Mouse (Mus musculus): ENCODE data around the gene Man1c1. TPM values are rescaled to one million over a fixed set of nuclear protein-coding genes. Genes with fewer than 3 reads are reported as not detected.
A peak's percentile ranks its signal among the peaks of the same experiment; 100 is the strongest.

Gene Man1c1
- polyA plus RNA-seq, 2 experiments = 5.1 to 9.1 TPM

- Histone ChIP-seq H3K4me2 (replicated peaks; ENCODE audit: low read depth, low read length, severe bottlenecking) (no peak overlapping the region), H3K4me1 (ENCODE audit: control insufficient read depth, insufficient read depth, low read length) (peaks cover 17% of the 10 kb centered on the region), H3K9ac (ENCODE audit: low read depth, low read length, severe bottlenecking) (no peak overlapping the region), H3K4me3 (replicated peaks; ENCODE audit: low read length) (no peak overlapping the region), H3K27ac (replicated peaks; ENCODE audit: low read depth, low read length) (no peak overlapping the region), H3K27me3 (ENCODE audit: control insufficient read depth, insufficient read depth, low read length) (no peaks in the 10 kb centered on the region), H3K9me3 (ENCODE audit: control insufficient read depth, low read length) (no peaks in the 10 kb centered on the region), H3K36me3 (ENCODE audit: control insufficient read depth, insufficient read depth, low read length) (no peaks in the 10 kb centered on the region)
- ATAC-seq (ENCODE audit: low FRiP score, low read depth) = no peak
- WGBS = 75% methylated on average over 3 of the region's 3 CpGs
- DNase-seq (ENCODE audit: low spot score) = no peak
- TF ChIP-seq POLR2A (IDR thresholded peaks at IDR 0.05; ENCODE audit: borderline replicate concordance, extremely low read depth, insufficient read depth, insufficient read length) = no peak
Observed at GRCm38 (mm10) chr4:134583513-134583912, 120.6 kb downstream of the Man1c1 start.

- Histone ChIP-seq H3K36me3 (ENCODE audit: control insufficient read depth, insufficient read depth, low read length) (no peaks in the 10 kb centered on the region), H3K9me3 (ENCODE audit: control insufficient read depth, low read length) (no peaks in the 10 kb centered on the region), H3K4me2 (replicated peaks; ENCODE audit: low read depth, low read length, severe bottlenecking) (no peak overlapping the region), H3K27ac (replicated peaks; ENCODE audit: low read depth, low read length) (no peak overlapping the region), H3K4me3 (replicated peaks; ENCODE audit: low read length) (no peak overlapping the region), H3K27me3 (ENCODE audit: control insufficient read depth, insufficient read depth, low read length) (no peaks in the 10 kb centered on the region), H3K4me1 (ENCODE audit: control insufficient read depth, insufficient read depth, low read length) (peaks cover 17% of the 10 kb centered on the region), H3K9ac (ENCODE audit: low read depth, low read length, severe bottlenecking) (no peak overlapping the region; the same call in 1 of the 2 replicates)
- ATAC-seq (ENCODE audit: low FRiP score, low read depth) (no peak), DNase-seq (ENCODE audit: low spot score) (no peak)
- 60% methylated on average over 8 of the region's 8 CpGs for WGBS
- no peak for TF ChIP-seq POLR2A (IDR thresholded peaks at IDR 0.05; ENCODE audit: borderline replicate concordance, extremely low read depth, insufficient read depth, insufficient read length)
Observed at GRCm38 (mm10) chr4:134581365-134581764, 122.7 kb downstream of the Man1c1 start.

- Histone ChIP-seq H3K4me2 (replicated peaks; ENCODE audit: low read depth, low read length, severe bottlenecking) (no peak overlapping the region), H3K4me1 (ENCODE audit: control insufficient read depth, insufficient read depth, low read length) (peaks cover 17% of the 10 kb centered on the region), H3K4me3 (replicated peaks; ENCODE audit: low read length) (no peak overlapping the region), H3K27me3 (ENCODE audit: control insufficient read depth, insufficient read depth, low read length) (no peaks in the 10 kb centered on the region), H3K36me3 (ENCODE audit: control insufficient read depth, insufficient read depth, low read length) (no peaks in the 10 kb centered on the region), H3K9ac (ENCODE audit: low read depth, low read length, severe bottlenecking) (no peak overlapping the region), H3K27ac (replicated peaks; ENCODE audit: low read depth, low read length) (no peak overlapping the region), H3K9me3 (ENCODE audit: control insufficient read depth, low read length) (no peaks in the 10 kb centered on the region)
- DNase-seq (ENCODE audit: low spot score) = no peak
- ATAC-seq (ENCODE audit: low FRiP score, low read depth) = no peak
- 62% methylated on average over 15 of the region's 15 CpGs for WGBS
- TF ChIP-seq POLR2A (IDR thresholded peaks at IDR 0.05; ENCODE audit: borderline replicate concordance, extremely low read depth, insufficient read depth, insufficient read length) = no peak
Observed at GRCm38 (mm10) chr4:134580351-134581148, 123.5 kb downstream of the Man1c1 start.

DNA sequence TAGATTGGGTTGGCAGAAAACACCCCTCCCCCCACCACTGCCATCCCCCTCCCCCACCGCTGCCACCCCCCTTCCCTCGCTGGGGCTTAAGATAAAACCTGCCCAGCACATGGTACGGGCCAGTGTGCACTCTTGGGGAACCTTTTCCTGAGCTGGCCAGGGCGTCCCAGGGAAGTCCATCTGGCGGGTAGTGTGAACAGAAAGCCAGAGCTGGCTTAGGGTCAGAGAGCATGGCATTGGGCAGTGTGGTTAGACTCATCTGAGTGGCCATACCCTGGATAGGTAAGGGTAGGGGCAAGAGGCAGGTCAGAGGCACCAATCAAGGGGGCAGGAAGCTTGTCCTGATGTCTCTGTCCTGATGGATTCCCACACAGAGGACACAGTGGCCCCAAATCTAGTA is 124.5 kb downstream of the Man1c1 start:
- Histone ChIP-seq H3K9ac (ENCODE audit: low read depth, low read length, severe bottlenecking) (0 out of 2 replicates have a peak overlapping the region, but pooled peaks have one; percentile 1), H3K27me3 (ENCODE audit: control insufficient read depth, insufficient read depth, low read length) (no peaks in the 10 kb centered on the region), H3K36me3 (ENCODE audit: control insufficient read depth, insufficient read depth, low read length) (no peaks in the 10 kb centered on the region), H3K27ac (replicated peaks; ENCODE audit: low read depth, low read length) (no peak overlapping the region), H3K4me3 (replicated peaks; ENCODE audit: low read length) (no peak overlapping the region), H3K4me2 (replicated peaks; ENCODE audit: low read depth, low read length, severe bottlenecking) (peak overlapping the region; percentile 43), H3K9me3 (ENCODE audit: control insufficient read depth, low read length) (no peaks in the 10 kb centered on the region), H3K4me1 (ENCODE audit: control insufficient read depth, insufficient read depth, low read length) (peaks cover 17% of the 10 kb centered on the region)
- ATAC-seq (ENCODE audit: low FRiP score, low read depth) (0 out of 2 replicates have a peak, but pooled peaks have one; percentile 10), DNase-seq (ENCODE audit: low spot score) (no peak)
- no peak for TF ChIP-seq POLR2A (IDR thresholded peaks at IDR 0.05; ENCODE audit: borderline replicate concordance, extremely low read depth, insufficient read depth, insufficient read length)
- 10% methylated on average over 5 of the region's 5 CpGs for WGBS

- WGBS = 6% methylated on average over 11 of the region's 11 CpGs
- H3K36me3 ChIP-seq (ENCODE audit: control insufficient read depth, insufficient read depth, low read length) = no peaks in the 10 kb centered on the region
- H3K9me3 ChIP-seq (ENCODE audit: control insufficient read depth, low read length) = no peaks in the 10 kb centered on the region
- ATAC-seq (ENCODE audit: low FRiP score, low read depth) (peak; percentile 32), DNase-seq (ENCODE audit: low spot score) (peak; percentile 53)
- H3K27ac ChIP-seq (replicated peaks; ENCODE audit: low read depth, low read length) = no peak overlapping the region
- peak overlapping the region; percentile 43 for H3K4me2 ChIP-seq (replicated peaks; ENCODE audit: low read depth, low read length, severe bottlenecking)
- H3K4me3 ChIP-seq (replicated peaks; ENCODE audit: low read length) = no peak overlapping the region
- H3K4me1 ChIP-seq (ENCODE audit: control insufficient read depth, insufficient read depth, low read length) = peaks cover 17% of the 10 kb centered on the region
- H3K9ac ChIP-seq (ENCODE audit: low read depth, low read length, severe bottlenecking) = 0 out of 2 replicates have a peak overlapping the region, but pooled peaks have one; percentile 1
- TF ChIP-seq POLR2A (IDR thresholded peaks at IDR 0.05; ENCODE audit: borderline replicate concordance, extremely low read depth, insufficient read depth, insufficient read length) = no peak
- no peaks in the 10 kb centered on the region for H3K27me3 ChIP-seq (ENCODE audit: control insufficient read depth, insufficient read depth, low read length)
Observed at GRCm38 (mm10) chr4:134579212-134579611, 124.9 kb downstream of the Man1c1 start.

All from limb, embryonic 14.5 days (tissue).